Mouse (Mus musculus) testis, adult 2 months (tissue): ENCODE measurements around the gene AC131692.1. TPM values are rescaled to one million over a fixed set of nuclear protein-coding genes. Genes with fewer than 3 reads are reported as not detected.

Experiments
- H3K27ac ChIP-seq: fragments of 200-500 bp; 2 replicates; pipeline ENCODE4 v1.5.1; 2012; ENCODE audit warnings: low read depth, low read length; ENCODE audit not compliant: control insufficient read depth, insufficient read depth
- H3K27me3 ChIP-seq: fragments of 200-500 bp; 2 replicates; pipeline ENCODE4 v1.6.1; 2012; ENCODE audit warnings: mild to moderate bottlenecking, low read length, moderate library complexity; ENCODE audit not compliant: control insufficient read depth, insufficient read depth
- H3K36me3 ChIP-seq: fragments of 200-500 bp; 2 replicates; pipeline ENCODE4 v1.6.1; 2012; ENCODE audit warnings: mild to moderate bottlenecking, low read length; ENCODE audit not compliant: control insufficient read depth, insufficient read depth
- H3K4me1 ChIP-seq: fragments of 200-500 bp; 2 replicates; pipeline ENCODE4 v1.6.1; 2012; ENCODE audit warnings: low read length; ENCODE audit not compliant: control insufficient read depth, insufficient read depth
- H3K4me3 ChIP-seq: fragments of 200-500 bp; 2 replicates; pipeline ENCODE4 v1.5.1; 2012; ENCODE audit warnings: low read depth, mild to moderate bottlenecking, low read length, moderate library complexity, mixed read lengths; ENCODE audit not compliant: control insufficient read depth
- CTCF ChIP-seq: fragments of 200-500 bp; IDR thresholded peaks from 2 replicates; pipeline ENCODE4 v1.5.1; 2012; ENCODE audit warnings: low read depth, mild to moderate bottlenecking, inconsistent platforms, low read length, moderate library complexity; ENCODE audit not compliant: control insufficient read depth, insufficient read depth, insufficient replicate concordance
- POLR2A ChIP-seq: fragments of 200-500 bp; IDR thresholded peaks from 2 replicates; pipeline ENCODE4 v1.6.1; 2012; ENCODE audit warnings: low read depth, mild to moderate bottlenecking, inconsistent platforms, low read length, moderate library complexity; ENCODE audit not compliant: control insufficient read depth
- polyA plus RNA-seq: library from polyadenylated mRNA; depleted of rRNA; stranded (reverse); fragments of >200 nt; gene quantifications from 2 replicates; pipeline ENCODE4 v1.2.3, GENCODE M21; 2012

AC131692.1 gene
- polyA plus RNA-seq, 1 experiment, result 78.6 TPM

DNA sequence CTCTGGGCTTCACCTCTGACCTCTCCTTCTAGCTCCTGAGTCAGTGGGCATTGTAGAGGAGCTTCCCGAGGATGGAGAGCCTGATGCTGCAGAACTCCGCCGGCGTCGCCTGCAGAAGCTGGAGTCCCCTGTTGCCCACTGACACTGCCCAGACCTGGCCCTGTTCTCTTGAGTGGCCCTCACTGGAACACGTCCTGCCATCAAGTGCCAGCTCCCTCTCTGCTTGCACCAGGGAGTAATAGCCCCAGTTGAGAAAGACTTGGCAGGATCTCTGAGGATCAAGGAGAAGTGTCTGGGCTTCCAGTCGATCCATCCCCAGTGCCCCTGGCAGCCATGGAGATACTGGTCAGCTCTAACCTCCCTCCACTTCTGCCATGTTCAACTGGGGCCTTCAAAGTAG lies 41.7 kb upstream of the AC131692.1 start:
- TF ChIP-seq CTCF (no peak), POLR2A (no peak)
- H3K27ac ChIP-seq, result no peak overlapping the region
- peaks cover 2% of the 10 kb centered on the region for H3K36me3 ChIP-seq
- H3K27me3 ChIP-seq, result no peaks in the 10 kb centered on the region
- peaks cover 4% of the 10 kb centered on the region for H3K4me1 ChIP-seq
- no peak overlapping the region for H3K4me3 ChIP-seq

DNA sequence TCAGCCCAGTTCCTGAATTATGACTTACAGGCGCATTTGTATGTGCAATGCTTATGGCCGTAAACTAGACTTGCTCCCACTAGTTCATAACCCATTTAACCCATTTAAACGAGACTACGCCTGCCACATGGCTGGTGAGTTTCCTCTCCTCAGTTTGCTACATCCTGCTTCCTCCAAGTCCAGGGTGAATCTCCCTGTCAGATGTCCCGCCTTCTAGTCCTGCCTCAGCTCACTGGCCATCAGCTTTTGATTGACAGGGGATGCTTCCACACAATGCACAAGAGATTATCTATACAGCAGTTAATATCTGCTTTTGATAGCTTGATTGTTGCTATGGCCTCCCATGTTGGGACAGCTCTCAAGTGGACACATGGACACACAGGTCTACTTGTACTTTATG lies 39.9 kb upstream of the AC131692.1 start:
- Histone ChIP-seq H3K27ac (no peak overlapping the region), H3K4me1 (peaks cover 2% of the 10 kb centered on the region; the same call in 1 of the 2 replicates), H3K36me3 (no peaks in the 10 kb centered on the region; the same call in none of the 2 replicates), H3K27me3 (no peaks in the 10 kb centered on the region), H3K4me3 (no peak overlapping the region)
- no peak for TF ChIP-seq POLR2A
- no peak for TF ChIP-seq CTCF

DNA sequence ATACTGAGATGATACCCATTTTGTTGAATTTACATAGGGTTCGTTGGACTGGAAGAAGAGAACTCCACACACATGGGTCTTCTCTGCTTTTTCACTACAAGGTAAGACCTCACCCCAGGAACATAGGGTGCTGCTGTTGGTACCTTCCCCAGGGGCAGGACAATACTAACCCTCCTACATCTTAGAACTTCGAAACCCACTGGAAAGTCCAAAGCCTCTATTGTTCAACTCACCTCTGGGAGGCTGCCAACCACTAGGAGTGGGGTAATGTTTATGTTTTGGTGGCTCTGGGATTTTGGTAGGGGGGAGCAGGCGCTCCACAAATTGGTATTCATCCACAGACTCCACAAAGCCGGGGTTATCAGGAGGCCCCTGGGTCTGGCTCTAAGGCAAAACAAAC lies 37.5 kb upstream of the AC131692.1 start:
- Histone ChIP-seq H3K27me3 (no peaks in the 10 kb centered on the region), H3K4me1 (peaks cover 5% of the 10 kb centered on the region), H3K27ac (no peak overlapping the region), H3K4me3 (peak overlapping the region; percentile 99; the same call in 1 of the 2 replicates), H3K36me3 (no peaks in the 10 kb centered on the region; the same call in none of the 2 replicates)
- TF ChIP-seq CTCF (no peak), POLR2A (no peak)

DNA sequence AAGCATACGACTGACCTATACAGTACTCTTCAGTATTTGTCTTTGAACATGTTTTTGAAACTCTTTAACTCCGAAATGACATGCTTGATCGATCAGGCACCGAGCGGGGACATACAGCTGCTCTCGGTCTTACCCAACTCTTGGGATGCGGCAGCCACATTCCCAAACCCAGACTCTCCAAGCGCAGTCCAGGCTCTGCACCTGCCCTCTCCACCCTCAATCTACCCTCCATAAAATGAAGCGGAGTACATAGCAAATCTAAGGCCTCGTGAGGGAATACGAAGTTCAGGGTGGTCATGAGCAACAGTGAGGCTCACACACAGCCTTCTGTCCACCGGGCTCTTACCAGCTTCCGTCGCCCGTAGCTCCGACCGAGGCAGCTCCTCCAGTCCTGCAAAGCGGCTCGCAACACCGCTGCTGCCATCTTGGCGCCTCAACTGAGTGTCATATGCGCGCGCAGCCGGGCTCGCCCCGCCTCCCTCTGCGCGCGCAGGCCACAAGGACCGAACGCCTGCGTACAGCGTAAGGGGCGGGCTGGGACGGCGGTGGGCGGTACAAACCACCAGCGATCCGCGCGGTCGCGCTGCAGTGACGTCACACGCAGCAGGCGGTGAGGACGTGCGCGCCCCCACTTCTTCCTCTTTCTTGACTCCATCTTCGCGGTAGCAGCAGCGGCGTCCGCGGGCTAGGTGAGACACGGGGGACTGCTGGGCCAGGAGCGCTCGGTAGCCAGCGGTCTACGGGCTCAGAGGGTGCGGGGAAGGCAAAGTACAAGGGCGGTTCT lies 36.7 kb upstream of the AC131692.1 start, which contains the start of the genes Mrpl49 and Fau:
TSS of gene Mrpl49 (minus strand) at position 473 of the 784 bp plus-strand sequence.
TSS of gene Fau (plus strand) at position 532 of the 784 bp plus-strand sequence.
- no peaks in the 10 kb centered on the region for H3K36me3 ChIP-seq
- H3K27ac ChIP-seq, result peak within 1 kb of the TSS; percentile 97
- peaks cover 6% of the 10 kb centered on the region for H3K4me1 ChIP-seq
- no peaks in the 10 kb centered on the region for H3K27me3 ChIP-seq
- peak within 1 kb of the TSS; percentile 99 for H3K4me3 ChIP-seq
- TF ChIP-seq POLR2A (peak; percentile 96), CTCF (no peak)

DNA sequence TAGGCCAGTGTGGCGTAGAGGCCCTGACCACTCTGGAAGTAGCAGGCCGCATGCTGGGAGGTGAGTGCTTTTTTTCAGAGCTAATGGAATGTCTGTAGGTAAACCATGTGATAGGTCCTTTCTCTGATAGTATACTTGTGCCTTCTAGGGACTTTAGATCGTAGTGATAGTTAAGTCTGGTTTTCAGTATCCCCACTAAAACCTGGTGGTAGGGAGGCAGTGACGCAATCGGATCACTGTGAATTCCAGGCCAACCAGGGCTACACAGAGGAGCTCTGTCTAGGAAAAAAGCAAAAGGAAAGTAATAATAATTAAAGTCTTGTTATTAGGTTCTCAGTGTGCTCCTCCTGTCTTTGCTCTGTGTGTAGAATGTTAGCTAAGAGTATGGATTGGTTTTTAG lies 35.7 kb upstream of the AC131692.1 start:
- H3K27ac ChIP-seq, result peak overlapping the region; percentile 97
- no peaks in the 10 kb centered on the region for H3K27me3 ChIP-seq
- TF ChIP-seq CTCF (no peak), POLR2A (no peak)
- peak overlapping the region; percentile 99 for H3K4me3 ChIP-seq
- H3K4me1 ChIP-seq, result peaks cover 9% of the 10 kb centered on the region
- no peaks in the 10 kb centered on the region for H3K36me3 ChIP-seq

DNA sequence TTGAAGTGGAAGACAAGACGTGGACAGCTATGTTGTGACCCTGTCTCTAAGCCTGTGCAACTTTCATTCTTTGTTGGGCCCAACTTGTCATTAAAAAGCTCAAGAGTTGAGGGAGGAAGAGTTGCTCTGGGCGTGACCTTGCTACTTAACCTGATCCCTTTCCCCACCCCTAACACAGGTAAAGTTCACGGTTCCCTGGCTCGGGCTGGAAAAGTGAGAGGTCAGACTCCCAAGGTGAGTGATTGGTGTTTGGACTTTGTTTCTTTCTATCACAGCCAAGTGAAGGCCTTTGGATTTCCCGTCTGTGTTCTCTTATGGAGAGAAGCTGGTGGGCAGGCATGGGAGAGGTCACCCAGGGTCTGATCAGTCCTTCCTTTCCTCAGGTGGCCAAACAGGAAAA lies 35.3 kb upstream of the AC131692.1 start:
- Histone ChIP-seq H3K36me3 (no peaks in the 10 kb centered on the region), H3K27ac (0 out of 2 replicates have a peak overlapping the region, but pooled peaks have one; percentile 7), H3K4me3 (peak overlapping the region; percentile 99), H3K4me1 (peaks cover 9% of the 10 kb centered on the region), H3K27me3 (no peaks in the 10 kb centered on the region)
- no peak for TF ChIP-seq POLR2A
- no peak for TF ChIP-seq CTCF

DNA sequence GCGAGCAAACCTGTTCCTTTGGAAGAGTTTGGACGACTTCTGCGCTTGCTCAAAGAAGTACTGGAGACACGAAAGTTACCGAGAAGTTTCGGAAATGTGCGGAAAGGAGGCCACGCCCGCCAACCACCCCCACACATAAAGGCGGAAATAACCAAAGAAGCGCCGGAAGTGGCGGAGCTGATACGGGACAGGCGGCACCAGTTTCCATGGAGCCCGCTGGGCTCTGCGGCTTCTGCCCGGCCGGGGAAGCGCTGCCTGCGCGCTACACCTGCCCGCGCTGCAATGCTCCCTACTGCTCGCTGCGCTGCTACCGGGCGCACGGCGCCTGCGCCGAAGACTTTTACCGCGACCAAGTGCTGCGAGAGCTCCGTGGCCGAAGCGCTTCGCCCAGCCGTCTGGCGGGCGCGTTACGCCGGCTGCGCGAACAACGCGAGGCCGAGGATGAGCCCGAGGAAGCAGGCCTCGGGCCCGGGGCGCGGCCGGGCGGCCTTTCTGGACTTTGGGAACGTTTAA lies 33.1 kb upstream of the AC131692.1 start, which contains the start of gene Znhit2:
TSS of gene Znhit2 (plus strand) at position 172 of the 513 bp plus-strand sequence.
- TF ChIP-seq POLR2A, result peak; percentile 84
- TF ChIP-seq CTCF, result no peak
- H3K27me3 ChIP-seq, result no peaks in the 10 kb centered on the region
- no peaks in the 10 kb centered on the region for H3K36me3 ChIP-seq
- H3K27ac ChIP-seq, result peak within 1 kb of the TSS; percentile 95
- peak within 1 kb of the TSS; percentile 94 for H3K4me3 ChIP-seq
- H3K4me1 ChIP-seq, result peaks cover 9% of the 10 kb centered on the region
